Mouse (Mus musculus) NIH3T3 (cell line): Measurements from ENCODE around the gene Cmc2.

ENCODE experiments used
- DNase-seq: peaks from one replicate; pipeline ENCODE4 v3.0.0-alpha.2; 2012; ENCODE audit warnings: low read depth

Gene Cmc2

GRCm38 (mm10) chr8:116842678-116843077 is 78.6 kb downstream of the Cmc2 start:
- DNase-seq: no peak
